Mouse (Mus musculus) layer of hippocampus, postnatal 14 days (tissue): ENCODE results near the gene Plbd2. TPM values are rescaled to one million over a fixed set of nuclear protein-coding genes. Genes with fewer than 3 reads are reported as not detected.

Experiments used
- DNase-seq, 2 experiments: peaks; one replicate each; pipeline ENCODE4 v3.0.0; 2021 to 2022; ENCODE audit warnings: low spot score in 2 of 2, mixed read lengths in 1 of 2
- total RNA-seq, 2 experiments: library from RNA; stranded (reverse); gene quantifications; 2 replicates each; pipeline ENCODE4 v1.2.3; 2021

Gene Plbd2
- total RNA-seq, 2 experiments from 2014 or later = 69.9 to 76.1 TPM

GRCm38 (mm10) chr5:120476296-120476695 lies 27.1 kb downstream of the Plbd2 start, which contains the start of gene Sds:
TSS of gene Sds (plus strand) at chr5:120476526.
- no peak for DNase-seq

- DNase-seq = no peak
These were observed 27.6 kb downstream of the Plbd2 start for GRCm38 (mm10) chr5:120475861-120476260.

DNA sequence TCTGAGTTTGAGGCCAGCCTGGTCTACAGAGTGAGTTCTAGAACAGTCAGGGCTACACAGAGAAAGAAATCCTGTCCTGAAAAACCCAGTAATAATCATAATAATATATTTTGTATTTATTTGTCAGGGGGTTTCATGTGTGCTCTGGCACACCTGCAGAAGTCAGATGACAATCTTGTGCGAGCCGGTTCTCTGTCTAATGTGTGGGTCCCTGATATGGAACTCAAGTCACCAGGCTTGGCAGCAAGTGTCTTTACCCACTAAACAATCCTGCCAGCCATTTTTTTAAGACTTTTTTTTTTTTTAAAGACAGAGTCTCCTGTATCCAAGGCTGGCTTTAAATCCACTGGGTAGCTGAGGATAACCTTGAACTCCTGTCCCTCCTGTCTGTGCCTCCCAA lies 30.1 kb downstream of the Plbd2 start:
- DNase-seq = no peak

DNA sequence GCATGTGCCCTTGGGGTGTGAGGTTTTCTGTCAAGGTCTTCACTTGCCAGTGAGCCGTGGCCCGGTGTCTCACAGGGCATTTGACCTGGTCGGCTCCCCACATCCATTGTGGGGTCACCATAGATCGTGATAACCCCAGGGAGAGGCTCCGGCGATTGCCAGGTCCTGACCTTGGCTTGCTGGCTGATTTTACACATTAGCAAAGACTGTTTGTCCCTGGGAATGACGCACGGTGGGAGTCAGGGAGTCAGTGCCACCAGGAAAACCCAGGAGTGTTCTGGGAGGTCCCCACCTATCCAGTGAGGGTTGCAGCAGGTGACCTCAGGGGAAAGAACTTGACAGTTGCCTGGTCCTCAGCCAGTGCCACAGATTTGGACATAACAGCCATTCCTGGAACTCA lies 30.7 kb downstream of the Plbd2 start, which contains the start of gene Sdsl:
Gene Sdsl, minus strand, starts transcription at position 41 of the 400 bp plus-strand sequence.
- no peak for DNase-seq

- no peak for DNase-seq
These were observed 31.9 kb downstream of the Plbd2 start for GRCm38 (mm10) chr5:120471538-120471937.

GRCm38 (mm10) chr5:120468830-120469229 lies 34.6 kb downstream of the Plbd2 start:
- no peak for DNase-seq

DNA sequence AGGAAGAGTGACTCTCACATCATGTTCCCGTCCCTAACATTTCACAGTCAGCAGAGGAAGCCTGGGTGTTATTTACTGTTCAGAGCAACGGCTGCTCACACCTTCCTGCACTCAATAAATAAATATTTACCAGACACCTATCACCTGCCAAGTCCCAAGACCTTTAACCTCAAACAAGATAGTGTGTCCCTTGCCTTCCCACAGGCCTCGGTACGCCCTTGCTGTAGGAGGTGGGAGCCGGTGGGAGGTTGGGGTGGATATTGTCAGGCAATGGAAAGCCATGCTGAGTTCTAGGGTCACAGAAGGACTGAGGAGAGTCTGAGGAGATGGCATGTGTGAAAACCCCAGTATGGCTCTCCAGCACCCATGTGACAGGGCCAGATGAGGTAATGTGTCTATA lies 35.1 kb downstream of the Plbd2 start:
- DNase-seq = no peak

GRCm38 (mm10) chr5:120467026-120467425 lies 36.4 kb downstream of the Plbd2 start:
- no peak for DNase-seq

GRCm38 (mm10) chr5:120465860-120466259 lies 37.6 kb downstream of the Plbd2 start:
- no peak for DNase-seq

- DNase-seq = no peak
These were observed 38.4 kb downstream of the Plbd2 start for GRCm38 (mm10) chr5:120465062-120465461.

DNA sequence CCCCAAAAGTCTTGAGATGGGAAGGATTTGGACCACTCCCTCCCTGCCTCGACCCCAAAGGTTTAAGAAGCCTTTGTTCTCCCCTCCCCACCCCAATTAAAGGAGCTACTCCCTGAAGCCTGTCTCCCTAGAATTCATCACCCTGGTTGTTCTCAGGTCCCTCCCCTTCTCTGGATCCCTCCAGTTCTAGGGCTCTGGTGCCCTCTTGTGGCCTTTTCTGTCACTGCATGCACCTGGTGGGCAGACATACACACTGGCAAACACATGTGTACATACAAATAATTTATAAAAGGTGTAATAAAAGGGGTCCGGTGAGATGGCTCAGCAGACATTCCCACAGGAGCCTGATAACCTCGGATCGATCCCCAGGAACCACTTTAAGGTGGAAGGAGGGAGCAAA lies 39.1 kb downstream of the Plbd2 start:
- DNase-seq = no peak

DNA sequence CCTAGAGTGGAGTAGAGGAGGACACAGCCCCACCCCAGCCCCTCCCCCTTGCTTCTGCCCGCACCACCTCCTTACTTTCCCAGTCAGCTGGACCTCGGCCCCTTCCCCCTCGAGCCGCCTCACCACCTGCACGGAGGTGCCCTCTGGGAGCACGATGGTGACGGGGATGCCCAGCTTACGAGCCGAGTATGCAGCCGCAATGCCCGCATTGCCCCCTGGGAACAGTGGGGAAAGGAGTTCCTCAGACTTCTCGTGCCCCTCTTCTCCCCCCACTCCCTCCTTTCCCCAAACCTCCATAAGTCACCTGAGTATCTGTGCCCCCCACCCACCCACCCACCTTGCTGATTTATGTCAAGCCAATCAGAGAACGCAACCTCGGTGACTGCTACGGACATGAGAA lies 41.5 kb downstream of the Plbd2 start:
- DNase-seq = no peak

DNA sequence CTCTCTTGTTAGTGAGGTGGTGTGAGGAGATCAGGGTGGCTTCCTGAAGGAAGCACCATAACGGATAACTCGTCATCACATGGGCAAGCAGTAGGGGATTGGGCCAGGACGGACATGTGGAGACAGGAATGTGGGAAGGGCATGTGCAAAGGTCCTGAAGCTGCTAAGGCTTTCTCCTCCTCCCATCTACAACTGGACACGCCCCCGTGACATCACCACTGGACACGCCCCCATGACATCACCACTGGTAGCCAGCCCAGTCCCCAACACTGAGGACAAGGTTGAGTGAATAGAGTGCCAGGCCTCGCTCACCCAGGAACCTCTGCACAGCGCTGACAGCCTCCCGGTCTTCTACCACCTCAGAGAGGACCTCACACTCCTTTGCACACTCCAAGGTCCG lies 44.3 kb downstream of the Plbd2 start:
- DNase-seq = no peak

GRCm38 (mm10) chr5:120457628-120458027 lies 45.8 kb downstream of the Plbd2 start:
- peak; percentile 57 to 67 for DNase-seq

DNA sequence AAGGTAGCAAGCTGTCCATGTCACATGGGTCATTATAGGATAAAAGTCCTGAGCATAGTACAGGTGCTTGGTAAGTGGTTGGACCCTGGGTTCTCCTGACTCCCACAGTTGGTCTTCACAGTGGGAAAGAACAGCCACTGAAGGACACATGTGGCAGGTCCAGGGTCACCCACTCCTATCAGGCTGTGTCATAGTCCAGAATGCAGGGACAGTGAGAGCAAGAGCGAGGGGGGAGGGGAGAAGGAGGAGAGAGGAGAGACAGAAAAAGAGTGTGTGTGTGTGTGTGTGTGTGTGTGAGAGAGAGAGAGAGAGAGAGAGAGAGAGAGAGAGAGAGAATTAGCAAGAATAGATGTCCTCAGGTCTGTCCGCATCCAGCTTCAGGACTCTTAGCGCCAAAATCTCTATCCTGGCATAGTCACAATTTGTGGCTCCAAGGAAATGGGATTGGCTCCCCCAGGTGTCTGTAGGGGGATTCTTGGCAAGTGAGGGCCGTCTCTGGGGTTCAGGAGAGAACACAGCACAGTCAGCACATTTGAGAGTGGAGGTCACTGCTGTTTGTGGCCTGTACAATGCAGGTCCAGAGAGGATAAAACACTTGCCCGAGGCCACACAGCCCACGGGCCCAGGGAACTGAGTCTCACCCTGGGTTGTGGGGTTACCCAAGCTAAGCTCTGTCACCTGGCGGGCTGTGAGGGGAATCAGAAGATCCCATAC lies 46.4 kb downstream of the Plbd2 start:
- DNase-seq = no peak

DNA sequence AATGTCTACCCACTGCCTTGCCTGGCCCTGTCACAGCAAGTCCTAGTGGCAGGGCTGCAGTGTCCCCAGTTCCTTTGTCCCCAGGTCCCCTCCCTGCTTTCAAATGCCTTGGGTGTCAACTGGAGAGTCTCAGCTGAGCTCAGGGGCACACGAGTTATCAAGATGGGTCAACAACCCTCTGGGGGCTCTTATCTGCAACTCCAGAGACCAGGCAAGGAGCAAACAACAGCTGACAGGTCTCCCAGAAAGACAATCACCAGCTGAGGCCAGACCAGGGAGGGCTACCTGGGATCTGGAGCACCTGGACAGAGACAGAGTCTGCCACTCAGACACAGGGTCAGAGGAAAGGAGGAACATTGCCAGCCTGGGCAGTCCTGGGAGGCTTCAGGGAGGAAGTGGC lies 47.2 kb downstream of the Plbd2 start:
- DNase-seq = no peak

- no peak for DNase-seq
These were observed 48.6 kb downstream of the Plbd2 start for GRCm38 (mm10) chr5:120454756-120455337.

DNA sequence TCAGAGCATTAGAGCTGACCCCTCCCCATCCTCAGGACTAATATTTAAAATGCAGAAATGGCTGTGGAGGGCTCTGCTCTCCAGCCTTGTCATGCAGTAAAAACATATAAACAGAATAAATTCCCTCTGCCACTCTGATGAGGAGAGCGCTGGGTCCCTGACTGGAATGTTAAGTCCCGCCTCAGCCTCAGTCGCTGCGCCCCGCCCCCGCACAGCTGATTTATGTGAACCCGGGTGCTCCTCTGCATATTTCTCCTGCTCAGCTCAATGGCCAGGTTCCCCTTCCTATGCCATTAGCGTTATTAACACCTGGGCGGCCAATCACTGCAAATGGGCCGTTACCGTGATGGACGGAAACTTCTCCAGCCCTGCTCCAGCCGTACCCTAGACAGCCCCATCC lies 56.1 kb downstream of the Plbd2 start:
- DNase-seq = no peak

- DNase-seq = peak; percentile 80 to 85
These were observed 62.7 kb downstream of the Plbd2 start for GRCm38 (mm10) chr5:120440733-120441132.

GRCm38 (mm10) chr5:120439887-120440670 lies 63.3 kb downstream of the Plbd2 start:
- no peak for DNase-seq

GRCm38 (mm10) chr5:120438991-120439710 lies 64.3 kb downstream of the Plbd2 start:
- DNase-seq = no peak
